Mouse (Mus musculus): ENCODE data around the gene Zfand3.

DNA sequence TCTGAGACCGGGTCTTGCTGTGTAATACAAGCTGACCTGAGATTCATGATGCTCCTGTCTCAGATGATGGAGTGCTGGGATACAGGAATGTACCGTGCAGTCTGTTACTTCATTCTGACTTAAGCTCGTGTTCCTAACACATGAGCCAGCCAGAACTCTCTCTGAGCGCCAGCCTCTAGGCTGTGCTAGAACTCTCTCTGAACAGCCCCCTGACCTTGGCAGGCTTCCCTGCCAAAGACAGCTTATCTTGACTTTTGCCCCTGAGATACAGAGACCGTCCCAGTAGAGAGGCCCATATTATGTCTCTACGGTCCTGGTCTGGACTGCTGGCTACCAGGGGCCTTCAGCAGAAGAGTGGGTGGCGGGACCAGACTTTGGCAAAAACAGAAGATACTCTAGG, 239.0 kb downstream of the Zfand3 start:
- TF ChIP-seq CTCF (IDR thresholded peaks at IDR 0.05; ENCODE audit: borderline replicate concordance, insufficient read depth, low read length) (no peak), POLR2A (IDR thresholded peaks at IDR 0.05; ENCODE audit: low read depth, low read length) (no peak)
